Mouse (Mus musculus): ENCODE data around the gene Cenpp. TPM values are rescaled to one million over a fixed set of nuclear protein-coding genes. Genes with fewer than 3 reads are reported as not detected.

Cenpp gene
- polyA plus RNA-seq, 1 experiment from 2014 or later, result 31.9 TPM

DNA sequence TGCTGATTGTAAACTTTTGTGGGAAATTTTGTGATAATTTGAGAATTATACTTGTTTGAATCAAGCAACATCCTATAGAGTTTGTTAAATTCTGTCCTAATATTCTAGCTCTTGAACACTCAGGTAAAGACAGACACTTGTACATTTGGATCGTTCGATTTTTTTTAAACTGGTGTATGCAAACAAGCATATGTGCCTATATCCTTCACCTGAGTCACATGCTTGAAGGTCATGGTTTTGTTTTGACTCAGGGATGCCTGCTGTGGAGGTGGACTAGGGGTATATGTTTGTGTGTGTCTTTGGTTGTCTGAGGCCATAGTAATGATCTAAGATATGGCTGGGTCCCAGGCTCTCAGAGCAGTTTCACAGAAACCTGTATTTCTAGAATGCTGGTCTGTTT lies 189.7 kb downstream of the Cenpp start:
- DNase-seq (ENCODE audit: low spot score), result no peak
- no peaks in the 10 kb centered on the region for H3K9me3 ChIP-seq
- 97% methylated on average over 2 of the region's 2 CpGs for WGBS
- no peak overlapping the region for H3K27ac ChIP-seq
- H3K4me3 ChIP-seq, result no peak overlapping the region
- peaks cover 66% of the 10 kb centered on the region for H3K36me3 ChIP-seq
- H3K27me3 ChIP-seq (ENCODE audit: insufficient read depth, poor library complexity, severe bottlenecking), result no peaks in the 10 kb centered on the region
- H3K4me1 ChIP-seq (replicated peaks), result 0 out of 2 replicates have a peak, but pooled peaks cover 5% of the 10 kb centered on the region

- Histone ChIP-seq H3K27me3 (ENCODE audit: insufficient read depth, poor library complexity, severe bottlenecking) (no peaks in the 10 kb centered on the region), H3K36me3 (peaks cover 77% of the 10 kb centered on the region), H3K4me1 (replicated peaks) (no peaks in the 10 kb centered on the region), H3K27ac (no peak overlapping the region), H3K4me3 (no peak overlapping the region), H3K9me3 (no peaks in the 10 kb centered on the region)
- DNase-seq (ENCODE audit: low spot score), result no peak
- 70% methylated on average over 15 of the region's 15 CpGs for WGBS
Observed at GRCm38 (mm10) chr13:49461458-49462132, 191.0 kb downstream of the Cenpp start.

- 88% methylated on average over 5 of the region's 5 CpGs for WGBS
Observed at GRCm38 (mm10) chr13:49460692-49461414, 191.7 kb downstream of the Cenpp start.

DNA sequence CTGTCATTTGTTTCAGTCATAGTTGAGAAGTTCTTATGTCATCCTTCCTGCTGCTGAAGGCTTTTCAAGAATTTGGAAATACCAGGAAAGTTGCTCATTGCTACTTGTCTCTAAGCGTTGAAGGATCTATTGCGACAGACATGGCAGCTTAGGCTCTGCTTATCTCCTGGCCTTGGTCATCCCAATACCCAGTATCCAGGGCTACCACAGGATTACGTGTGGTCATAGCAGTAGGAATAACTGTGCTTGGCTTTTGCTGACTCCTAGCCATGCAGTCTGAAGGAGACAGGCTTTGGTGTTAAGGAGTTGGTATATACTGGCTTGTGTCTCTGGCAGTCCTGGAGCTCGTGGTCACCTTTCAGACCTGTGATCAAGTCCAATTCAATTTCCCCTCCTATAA lies 192.3 kb downstream of the Cenpp start:
- Histone ChIP-seq H3K4me3 (no peak overlapping the region), H3K4me1 (replicated peaks) (no peaks in the 10 kb centered on the region), H3K27ac (no peak overlapping the region), H3K27me3 (ENCODE audit: insufficient read depth, poor library complexity, severe bottlenecking) (no peaks in the 10 kb centered on the region), H3K36me3 (peaks cover 71% of the 10 kb centered on the region), H3K9me3 (no peaks in the 10 kb centered on the region)
- no peak for DNase-seq (ENCODE audit: low spot score)
- 90% methylated on average over 4 of the region's 4 CpGs for WGBS

More at GRCm38 (mm10) chr13:49460692-49461414, 191.7 kb downstream of the Cenpp start:
- H3K4me3 ChIP-seq, result no peak overlapping the region
- no peaks in the 10 kb centered on the region for H3K4me1 ChIP-seq (replicated peaks)
- no peak overlapping the region for H3K27ac ChIP-seq
- H3K27me3 ChIP-seq (ENCODE audit: insufficient read depth, poor library complexity, severe bottlenecking), result no peaks in the 10 kb centered on the region
- H3K36me3 ChIP-seq, result peaks cover 77% of the 10 kb centered on the region
- DNase-seq (ENCODE audit: low spot score), result no peak
- H3K9me3 ChIP-seq, result no peaks in the 10 kb centered on the region

- H3K9me3 ChIP-seq, result no peaks in the 10 kb centered on the region
- H3K27ac ChIP-seq, result no peak overlapping the region
- H3K4me1 ChIP-seq (replicated peaks), result no peaks in the 10 kb centered on the region
- 60% methylated on average over 5 of the region's 5 CpGs for WGBS
- no peaks in the 10 kb centered on the region for H3K27me3 ChIP-seq (ENCODE audit: insufficient read depth, poor library complexity, severe bottlenecking)
- H3K4me3 ChIP-seq, result no peak overlapping the region
- peaks cover 69% of the 10 kb centered on the region for H3K36me3 ChIP-seq
- peak; percentile 80 for DNase-seq (ENCODE audit: low spot score)
Observed at GRCm38 (mm10) chr13:49449318-49449749, 203.3 kb downstream of the Cenpp start.

GRCm38 (mm10) chr13:49444451-49444850 lies 208.1 kb downstream of the Cenpp start:
- Histone ChIP-seq H3K36me3 (peaks cover 53% of the 10 kb centered on the region), H3K27ac (no peak overlapping the region), H3K4me3 (no peak overlapping the region), H3K9me3 (no peaks in the 10 kb centered on the region), H3K4me1 (replicated peaks) (no peaks in the 10 kb centered on the region), H3K27me3 (ENCODE audit: insufficient read depth, poor library complexity, severe bottlenecking) (no peaks in the 10 kb centered on the region)
- DNase-seq (ENCODE audit: low spot score), result no peak
- 94% methylated on average over 6 of the region's 6 CpGs for WGBS

DNA sequence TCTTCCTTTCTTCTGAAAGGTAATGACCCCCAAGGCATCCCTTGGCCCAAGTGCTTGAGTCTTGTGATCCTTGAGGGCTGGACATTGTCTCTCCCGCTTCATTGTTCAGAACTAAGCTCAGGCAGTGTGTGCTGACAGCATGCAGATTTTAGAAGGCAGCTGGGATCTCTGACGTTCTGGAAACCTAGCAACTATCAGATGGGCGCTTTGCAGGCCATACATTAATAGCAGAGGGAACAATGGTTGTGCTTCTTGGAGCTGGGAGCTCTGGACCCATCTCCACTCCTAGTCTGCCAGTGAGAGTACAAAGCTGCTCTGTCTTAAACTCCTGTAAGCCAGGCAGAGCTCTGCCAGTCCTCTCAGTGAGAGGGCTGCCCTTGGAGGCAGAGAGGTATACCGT lies 216.4 kb downstream of the Cenpp start:
- 0 out of 2 replicates have a peak, but pooled peaks cover 4% of the 10 kb centered on the region for H3K4me1 ChIP-seq (replicated peaks)
- no peaks in the 10 kb centered on the region for H3K9me3 ChIP-seq
- no peak for DNase-seq (ENCODE audit: low spot score)
- no peak overlapping the region for H3K4me3 ChIP-seq
- peaks cover 66% of the 10 kb centered on the region for H3K36me3 ChIP-seq
- no peak overlapping the region for H3K27ac ChIP-seq
- WGBS, result 85% methylated on average over 4 of the region's 4 CpGs
- H3K27me3 ChIP-seq (ENCODE audit: insufficient read depth, poor library complexity, severe bottlenecking), result no peaks in the 10 kb centered on the region

DNA sequence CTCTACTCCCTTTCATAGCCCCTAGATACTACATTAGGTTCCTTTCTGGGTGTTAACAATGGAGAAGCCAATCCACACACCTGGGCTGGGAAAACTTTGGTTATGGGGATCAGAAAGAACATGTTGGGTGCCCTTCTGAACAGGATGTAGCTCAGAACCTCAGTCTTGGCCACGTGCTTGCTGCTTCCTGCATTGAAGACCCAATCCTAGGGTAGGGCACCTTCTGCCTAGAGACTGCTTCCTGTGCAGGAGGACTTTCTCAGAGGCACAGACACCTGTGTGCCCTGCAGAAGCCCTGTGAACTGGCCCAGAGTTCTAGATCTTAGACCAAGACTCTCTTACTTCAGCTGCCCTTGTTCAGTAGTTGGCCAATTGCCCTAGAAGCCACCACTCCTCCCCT lies 216.8 kb downstream of the Cenpp start:
- no peaks in the 10 kb centered on the region for H3K9me3 ChIP-seq
- no peak for DNase-seq (ENCODE audit: low spot score)
- H3K4me1 ChIP-seq (replicated peaks), result 0 out of 2 replicates have a peak, but pooled peaks cover 5% of the 10 kb centered on the region
- H3K4me3 ChIP-seq, result no peak overlapping the region
- H3K27ac ChIP-seq, result no peak overlapping the region
- WGBS, result 91% methylated on average over 1 of the region's 1 CpGs
- peaks cover 64% of the 10 kb centered on the region for H3K36me3 ChIP-seq
- H3K27me3 ChIP-seq (ENCODE audit: insufficient read depth, poor library complexity, severe bottlenecking), result no peaks in the 10 kb centered on the region

- Histone ChIP-seq H3K9me3 (no peaks in the 10 kb centered on the region), H3K36me3 (peaks cover 60% of the 10 kb centered on the region), H3K27me3 (ENCODE audit: insufficient read depth, poor library complexity, severe bottlenecking) (no peaks in the 10 kb centered on the region), H3K4me1 (replicated peaks) (peaks cover 11% of the 10 kb centered on the region; the same call in 1 of the 2 replicates), H3K27ac (no peak overlapping the region), H3K4me3 (no peak overlapping the region)
- 94% methylated on average over 2 of the region's 2 CpGs for WGBS
- no peak for DNase-seq (ENCODE audit: low spot score)
Observed at GRCm38 (mm10) chr13:49433268-49434029, 219.1 kb downstream of the Cenpp start.

DNA sequence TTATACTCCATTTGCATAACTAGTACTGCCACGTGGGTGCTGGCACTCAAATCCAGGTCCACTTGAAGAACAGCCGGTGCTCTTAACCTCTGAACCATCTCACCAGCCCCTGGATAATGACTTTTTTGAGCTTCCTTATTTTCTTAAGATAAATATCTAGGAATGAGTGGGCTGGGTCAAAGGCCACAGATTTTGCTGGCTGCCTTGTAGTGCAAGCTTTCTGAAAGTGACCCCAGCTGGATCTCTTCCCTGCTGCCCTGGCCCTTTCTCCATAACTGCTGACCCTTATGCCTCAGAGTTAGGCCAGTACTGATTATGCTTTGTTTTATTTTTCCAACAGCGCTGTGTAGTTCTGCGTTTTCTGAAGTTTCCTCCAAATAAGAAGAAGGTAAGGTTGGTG lies 222.1 kb downstream of the Cenpp start:
- Histone ChIP-seq H3K9me3 (no peaks in the 10 kb centered on the region), H3K27me3 (ENCODE audit: insufficient read depth, poor library complexity, severe bottlenecking) (no peaks in the 10 kb centered on the region), H3K4me1 (replicated peaks) (peaks cover 11% of the 10 kb centered on the region; the same call in 1 of the 2 replicates), H3K36me3 (peaks cover 31% of the 10 kb centered on the region), H3K4me3 (no peak overlapping the region), H3K27ac (no peak overlapping the region)
- no peak for DNase-seq (ENCODE audit: low spot score)
- WGBS, result 80% methylated on average over 4 of the region's 4 CpGs

DNA sequence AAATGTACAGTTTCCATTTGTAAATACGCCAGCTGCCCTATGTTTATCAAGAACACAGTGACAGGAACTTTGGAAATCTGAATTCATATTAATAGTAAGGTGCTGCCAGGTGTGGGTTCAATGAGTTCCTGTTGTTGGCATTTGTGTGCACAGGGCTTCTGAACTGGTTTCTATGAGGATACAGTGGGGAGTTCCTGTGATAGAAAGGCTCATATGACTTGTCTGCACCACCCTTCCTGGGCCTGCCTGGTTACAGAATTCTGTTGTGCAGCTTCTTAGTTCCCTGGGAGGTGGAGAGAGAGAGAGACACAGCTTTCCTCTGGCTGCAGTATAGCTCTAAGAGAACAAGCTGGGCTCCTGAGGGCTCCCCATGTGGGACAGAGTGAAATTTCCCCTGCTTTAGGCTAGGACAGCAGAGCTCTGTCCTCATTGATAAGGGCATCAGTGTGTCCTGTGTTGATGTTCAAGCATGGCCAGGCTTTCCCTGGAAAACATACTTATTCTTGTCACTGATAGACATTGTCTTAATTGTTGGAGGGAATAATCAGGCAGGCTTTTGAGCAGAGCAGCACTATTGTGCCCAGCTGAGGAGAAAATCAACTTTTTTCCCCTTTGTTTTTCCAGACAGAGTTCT lies 224.4 kb downstream of the Cenpp start:
- no peak for DNase-seq (ENCODE audit: low spot score)

DNA sequence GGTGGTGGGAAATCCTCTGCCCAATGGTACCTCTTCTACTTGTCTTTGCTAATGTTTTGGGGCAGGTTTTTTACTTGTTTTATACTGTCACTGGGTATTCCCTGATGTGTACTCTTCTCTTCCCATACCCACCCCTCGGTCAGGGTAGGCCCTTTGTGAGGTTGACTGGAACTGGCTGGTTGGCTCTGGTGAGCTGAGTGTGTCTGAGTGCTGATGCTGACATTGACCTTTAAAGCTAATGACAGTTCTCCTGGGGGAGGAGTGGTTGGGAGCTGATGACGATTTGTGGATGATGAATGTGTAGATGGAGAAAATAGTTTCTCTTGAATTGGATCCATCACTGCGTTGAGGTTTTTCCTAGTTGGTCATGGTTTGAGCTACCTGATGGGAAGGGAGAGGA lies 225.8 kb downstream of the Cenpp start:
- H3K4me3 ChIP-seq, result no peak overlapping the region
- no peaks in the 10 kb centered on the region for H3K9me3 ChIP-seq
- 89% methylated on average over 3 of the region's 3 CpGs for WGBS
- H3K4me1 ChIP-seq (replicated peaks), result peaks cover 29% of the 10 kb centered on the region
- no peaks in the 10 kb centered on the region for H3K27me3 ChIP-seq (ENCODE audit: insufficient read depth, poor library complexity, severe bottlenecking)
- H3K27ac ChIP-seq, result no peak overlapping the region
- no peak for DNase-seq (ENCODE audit: low spot score)
- H3K36me3 ChIP-seq, result peaks cover 3% of the 10 kb centered on the region; the same call in 1 of the 2 replicates

More for the DNA sequence above, 224.4 kb downstream of the Cenpp start:
- Histone ChIP-seq H3K27me3 (ENCODE audit: insufficient read depth, poor library complexity, severe bottlenecking) (no peaks in the 10 kb centered on the region), H3K9me3 (no peaks in the 10 kb centered on the region), H3K36me3 (peaks cover 12% of the 10 kb centered on the region), H3K27ac (no peak overlapping the region), H3K4me3 (no peak overlapping the region), H3K4me1 (replicated peaks) (peaks cover 15% of the 10 kb centered on the region)
- 93% methylated on average over 1 of the region's 1 CpGs for WGBS
